Mouse (Mus musculus): ENCODE data around the gene Klhl8. TPM values are rescaled to one million over a fixed set of nuclear protein-coding genes. Genes with fewer than 3 reads are reported as not detected.

Klhl8 gene
- total RNA-seq, 1 experiment, result 12.0 TPM

DNA sequence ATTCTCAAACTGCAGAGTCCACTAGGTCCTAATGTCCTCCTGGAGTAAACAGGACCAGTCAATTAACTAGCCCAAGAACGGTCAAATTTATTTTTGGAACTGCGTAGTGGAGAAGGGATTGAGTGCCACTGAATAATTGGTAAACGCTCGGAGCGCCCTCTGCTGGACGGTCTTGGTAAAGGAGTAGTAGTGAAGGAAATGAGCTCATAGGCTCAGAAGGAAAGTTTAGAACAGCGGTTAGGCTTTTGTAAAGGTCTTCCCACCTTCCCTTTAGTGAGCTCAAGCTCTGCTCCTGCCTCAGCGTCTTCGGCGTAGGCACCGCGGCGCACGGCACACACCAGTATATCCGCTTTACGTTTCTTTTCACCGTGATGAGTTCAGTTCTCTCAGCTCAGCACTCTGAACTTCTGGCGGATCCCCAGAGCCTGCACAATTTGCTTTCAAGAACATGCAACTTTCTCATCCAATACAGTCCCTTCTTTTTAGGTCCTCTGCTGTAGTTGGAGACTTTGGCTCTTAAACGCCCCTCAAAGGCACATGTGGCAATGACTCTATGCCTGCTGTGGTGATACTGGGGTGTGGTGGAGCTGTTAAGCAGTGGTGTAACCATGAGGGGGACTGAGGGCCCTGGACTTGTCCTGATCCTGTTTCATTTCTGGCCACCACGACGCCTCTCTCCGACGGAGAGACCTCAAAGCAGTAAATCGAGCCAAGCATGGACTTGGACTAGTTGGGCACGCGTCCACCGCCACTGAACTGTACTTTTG is 16.6 kb upstream of the Klhl8 start:
- H3K4me1 ChIP-seq (ENCODE audit: control insufficient read depth in 2 of 2, insufficient read depth in 2 of 2, low read length in 2 of 2, poor library complexity in 1 of 2), result peaks cover 5 to 11% of the 10 kb centered on the region in 2 experiments; a peak in 3 of 4 replicates
- in situ Hi-C loops (cut with MboI; ENCODE audit: low sequenced_read_pairs in 2 of 2, unreplicated experiment in 2 of 2), result no loop called here
- H3K36me3 ChIP-seq (ENCODE audit: control insufficient read depth, insufficient read depth, low read length, poor library complexity, severe bottlenecking), result no peaks in the 10 kb centered on the region
- no peaks in the 10 kb centered on the region; the same call in 1 of the 2 replicates for H3K9me3 ChIP-seq (ENCODE audit: control insufficient read depth, insufficient read depth, low read depth, low read length)
- TF ChIP-seq ZC3H11A (IDR thresholded peaks at IDR 0.05; ENCODE audit: borderline replicate concordance, low read depth, low read length) (peak; percentile 46), HCFC1 (IDR thresholded peaks at IDR 0.05; ENCODE audit: borderline replicate concordance, insufficient read depth, low read length) (no peak)
- H3K9ac ChIP-seq (ENCODE audit: insufficient read depth, low read depth, low read length, poor library complexity, severe bottlenecking), result peak overlapping the region; percentile 42; the same call in 1 of the 2 replicates
- H3K27ac ChIP-seq (ENCODE audit: insufficient read depth, low read depth, low read length, poor library complexity, severe bottlenecking), result no peak overlapping the region
- peak overlapping the region; percentile 16 to 55; a peak in 3 of 4 replicates for H3K4me3 ChIP-seq (ENCODE audit: insufficient read depth in 1 of 2, low read depth in 1 of 2, low read length in 2 of 2, poor library complexity in 1 of 2, severe bottlenecking in 1 of 2)
- DNase-seq (ENCODE audit: low read depth, low spot score), result peak; percentile 95

DNA sequence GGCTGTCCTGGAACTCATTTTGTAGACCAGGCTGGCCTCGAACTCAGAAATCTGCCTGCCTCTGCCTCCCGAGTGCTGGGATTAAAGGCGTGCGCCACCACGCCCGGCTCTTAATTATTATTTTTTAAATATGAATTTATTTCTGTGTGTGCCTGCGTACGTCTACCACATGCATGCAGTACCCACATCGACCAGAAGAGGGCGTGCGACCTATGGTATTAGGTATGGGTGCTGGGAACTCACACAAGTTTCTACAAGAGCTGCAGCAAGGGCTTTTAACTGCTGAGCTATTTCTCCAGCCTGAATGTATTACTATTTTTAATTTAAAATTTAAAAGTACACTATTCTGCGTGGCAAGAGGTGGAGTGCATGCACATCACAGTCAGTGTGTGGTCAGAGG is 15.3 kb upstream of the Klhl8 start:
- H3K4me3 ChIP-seq (ENCODE audit: insufficient read depth in 1 of 2, low read depth in 1 of 2, low read length in 2 of 2, poor library complexity in 1 of 2, severe bottlenecking in 1 of 2), result no peak overlapping the region
- peaks cover 1 to 11% of the 10 kb centered on the region in 2 experiments; a peak in 3 of 4 replicates for H3K4me1 ChIP-seq (ENCODE audit: control insufficient read depth in 2 of 2, insufficient read depth in 2 of 2, low read length in 2 of 2, poor library complexity in 1 of 2)
- DNase-seq (ENCODE audit: low read depth, low spot score), result peak; percentile 57
- no peaks in the 10 kb centered on the region; the same call in 1 of the 2 replicates for H3K9me3 ChIP-seq (ENCODE audit: control insufficient read depth, insufficient read depth, low read depth, low read length)
- in situ Hi-C loops (cut with MboI; ENCODE audit: low sequenced_read_pairs in 2 of 2, unreplicated experiment in 2 of 2), result no loop called here
- H3K36me3 ChIP-seq (ENCODE audit: control insufficient read depth, insufficient read depth, low read length, poor library complexity, severe bottlenecking), result no peaks in the 10 kb centered on the region
- TF ChIP-seq HCFC1 (IDR thresholded peaks at IDR 0.05; ENCODE audit: borderline replicate concordance, insufficient read depth, low read length) (no peak), CHD2 (IDR thresholded peaks at IDR 0.05; ENCODE audit: low read depth, low read length) (no peak), ZC3H11A (IDR thresholded peaks at IDR 0.05; ENCODE audit: borderline replicate concordance, low read depth, low read length) (no peak), ZNF384 (IDR thresholded peaks at IDR 0.05; ENCODE audit: low read depth, low read length) (no peak), MAFK (IDR thresholded peaks at IDR 0.05; ENCODE audit: insufficient read depth, low read depth, low read length) (no peak)
- no peak overlapping the region for H3K27ac ChIP-seq (ENCODE audit: insufficient read depth, low read depth, low read length, poor library complexity, severe bottlenecking)
- H3K9ac ChIP-seq (ENCODE audit: insufficient read depth, low read depth, low read length, poor library complexity, severe bottlenecking), result no peak overlapping the region

DNA sequence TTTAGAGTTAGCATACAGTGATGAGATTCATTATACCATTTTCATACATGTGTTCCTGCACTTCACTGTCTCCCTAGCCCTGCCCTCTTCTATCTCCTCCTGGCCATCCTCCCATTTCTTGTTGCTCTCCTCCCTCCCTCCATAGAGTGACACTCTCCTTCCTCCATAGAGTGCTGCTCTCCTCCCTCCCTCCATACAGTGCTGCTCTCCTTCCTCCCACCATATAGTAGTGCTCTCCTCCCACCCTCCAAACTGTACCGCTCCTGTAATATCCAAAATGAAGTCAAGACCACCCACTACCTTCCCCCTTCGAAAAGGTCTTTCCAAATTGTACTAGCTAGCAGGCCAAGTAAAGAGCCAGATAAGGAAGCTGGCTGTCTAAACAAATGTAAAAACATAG is 12.7 kb upstream of the Klhl8 start:
- Histone ChIP-seq H3K27ac (ENCODE audit: insufficient read depth, low read depth, low read length, poor library complexity, severe bottlenecking) (no peak overlapping the region), H3K9me3 (ENCODE audit: control insufficient read depth, insufficient read depth, low read depth, low read length) (no peaks in the 10 kb centered on the region), H3K9ac (ENCODE audit: insufficient read depth, low read depth, low read length, poor library complexity, severe bottlenecking) (no peak overlapping the region), H3K4me3 (ENCODE audit: insufficient read depth in 1 of 2, low read depth in 1 of 2, low read length in 2 of 2, poor library complexity in 1 of 2, severe bottlenecking in 1 of 2) (no peak overlapping the region), H3K36me3 (ENCODE audit: control insufficient read depth, insufficient read depth, low read length, poor library complexity, severe bottlenecking) (no peaks in the 10 kb centered on the region), H3K4me1 (ENCODE audit: control insufficient read depth in 2 of 2, insufficient read depth in 2 of 2, low read length in 2 of 2, poor library complexity in 1 of 2) (peaks cover 0 to 9% of the 10 kb centered on the region in 2 experiments; a peak in 3 of 4 replicates)
- in situ Hi-C loops (cut with MboI; ENCODE audit: low sequenced_read_pairs in 2 of 2, unreplicated experiment in 2 of 2), result no loop called here
- TF ChIP-seq MAFK (IDR thresholded peaks at IDR 0.05; ENCODE audit: insufficient read depth, low read depth, low read length) (no peak), CHD2 (IDR thresholded peaks at IDR 0.05; ENCODE audit: low read depth, low read length) (no peak), ZNF384 (IDR thresholded peaks at IDR 0.05; ENCODE audit: low read depth, low read length) (no peak), HCFC1 (IDR thresholded peaks at IDR 0.05; ENCODE audit: borderline replicate concordance, insufficient read depth, low read length) (no peak)
- no peak for DNase-seq (ENCODE audit: low read depth, low spot score)

DNA sequence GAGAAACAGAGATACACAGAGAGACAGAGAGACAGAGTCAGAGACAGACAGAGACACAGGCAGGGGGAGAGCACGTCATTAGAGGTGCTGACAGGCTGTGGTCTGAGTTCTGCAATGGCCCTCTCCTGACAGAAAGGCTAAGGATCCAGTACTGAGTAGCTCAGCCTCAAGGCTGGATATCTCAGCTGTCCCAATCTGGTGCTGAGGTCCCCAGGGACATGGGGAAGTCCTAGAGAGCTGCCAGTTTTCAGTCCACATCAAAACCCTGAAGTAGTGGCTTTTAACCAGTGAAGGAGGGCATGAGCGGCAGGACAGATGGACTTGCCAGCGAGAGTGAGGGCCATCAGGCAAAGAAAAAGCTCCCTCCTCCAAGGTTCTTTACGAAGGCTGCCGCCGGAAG is 12.0 kb upstream of the Klhl8 start:
- Histone ChIP-seq H3K9ac (ENCODE audit: insufficient read depth, low read depth, low read length, poor library complexity, severe bottlenecking) (no peak overlapping the region), H3K4me3 (ENCODE audit: insufficient read depth in 1 of 2, low read depth in 1 of 2, low read length in 2 of 2, poor library complexity in 1 of 2, severe bottlenecking in 1 of 2) (no peak overlapping the region), H3K4me1 (ENCODE audit: control insufficient read depth in 2 of 2, insufficient read depth in 2 of 2, low read length in 2 of 2, poor library complexity in 1 of 2) (peaks cover 0 to 7% of the 10 kb centered on the region in 2 experiments; a peak in 3 of 4 replicates), H3K36me3 (ENCODE audit: control insufficient read depth, insufficient read depth, low read length, poor library complexity, severe bottlenecking) (no peaks in the 10 kb centered on the region), H3K27ac (ENCODE audit: insufficient read depth, low read depth, low read length, poor library complexity, severe bottlenecking) (no peak overlapping the region), H3K9me3 (ENCODE audit: control insufficient read depth, insufficient read depth, low read depth, low read length) (no peaks in the 10 kb centered on the region)
- in situ Hi-C loops (cut with MboI; ENCODE audit: low sequenced_read_pairs in 2 of 2, unreplicated experiment in 2 of 2), result no loop called here
- DNase-seq (ENCODE audit: low read depth, low spot score), result no peak
- TF ChIP-seq MAFK (IDR thresholded peaks at IDR 0.05; ENCODE audit: insufficient read depth, low read depth, low read length) (no peak), ZNF384 (IDR thresholded peaks at IDR 0.05; ENCODE audit: low read depth, low read length) (no peak), CHD2 (IDR thresholded peaks at IDR 0.05; ENCODE audit: low read depth, low read length) (no peak), HCFC1 (IDR thresholded peaks at IDR 0.05; ENCODE audit: borderline replicate concordance, insufficient read depth, low read length) (no peak), ZC3H11A (IDR thresholded peaks at IDR 0.05; ENCODE audit: borderline replicate concordance, low read depth, low read length) (no peak)

Data from ES-E14 (cell line).